Mouse (Mus musculus): ENCODE measurements at regions not wholly inside any gene's neighbourhood (a gene's known extent, or its start where the extent isn't known, plus 50 kb on each side); places are given as distances from the start of the nearest gene placed in this dataset.

- WGBS, result 95% methylated on average over 6 of the region's 6 CpGs
- Histone ChIP-seq H3K4me2 (no peak overlapping the region), H3K9ac (no peak overlapping the region), H3K4me3 (no peak overlapping the region), H3K36me3 (no peaks in the 10 kb centered on the region), H3K27ac (no peak overlapping the region), H3K27me3 (no peaks in the 10 kb centered on the region), H3K9me3 (0 out of 2 replicates have a peak, but pooled peaks cover 5% of the 10 kb centered on the region), H3K4me1 (no peaks in the 10 kb centered on the region)
- no peak for ATAC-seq (ENCODE audit: insufficient number of reproducible peaks, insufficient read depth, low FRiP score, low TSS enrichment, low read depth)
These were observed 55.4 kb upstream of the Enpp6 start for GRCm38 (mm10) chr8:46931267-46931666.

- no peaks in the 10 kb centered on the region for H3K4me1 ChIP-seq
- H3K9ac ChIP-seq, result no peak overlapping the region
- no peaks in the 10 kb centered on the region for H3K27me3 ChIP-seq
- no peak overlapping the region for H3K4me2 ChIP-seq
- 0 out of 2 replicates have a peak, but pooled peaks cover 5% of the 10 kb centered on the region for H3K9me3 ChIP-seq
- ATAC-seq (ENCODE audit: insufficient number of reproducible peaks, insufficient read depth, low FRiP score, low TSS enrichment, low read depth), result no peak
- no peak overlapping the region for H3K4me3 ChIP-seq
- H3K27ac ChIP-seq, result no peak overlapping the region
- H3K36me3 ChIP-seq, result no peaks in the 10 kb centered on the region
These were observed 53.4 kb upstream of the Enpp6 start for GRCm38 (mm10) chr8:46933256-46933655.

- WGBS, result 83% methylated on average over 9 of the region's 9 CpGs
- no peak overlapping the region for H3K27ac ChIP-seq
- H3K4me2 ChIP-seq, result no peak overlapping the region
- no peaks in the 10 kb centered on the region for H3K36me3 ChIP-seq
- ATAC-seq (ENCODE audit: insufficient number of reproducible peaks, insufficient read depth, low FRiP score, low TSS enrichment, low read depth), result no peak
- H3K9ac ChIP-seq, result no peak overlapping the region
- no peaks in the 10 kb centered on the region for H3K27me3 ChIP-seq
- no peak overlapping the region for H3K4me3 ChIP-seq
- H3K4me1 ChIP-seq, result no peaks in the 10 kb centered on the region
- 0 out of 2 replicates have a peak, but pooled peaks cover 5% of the 10 kb centered on the region for H3K9me3 ChIP-seq
These were observed 52.4 kb upstream of the Enpp6 start for GRCm38 (mm10) chr8:46934254-46934653.

- WGBS, result 23% methylated on average over 9 of the region's 9 CpGs
- H3K27ac ChIP-seq, result no peak overlapping the region
- H3K4me2 ChIP-seq, result no peak overlapping the region
- H3K4me1 ChIP-seq, result no peaks in the 10 kb centered on the region
- no peak overlapping the region for H3K4me3 ChIP-seq
- H3K9ac ChIP-seq, result no peak overlapping the region
- no peaks in the 10 kb centered on the region for H3K27me3 ChIP-seq
- ATAC-seq (ENCODE audit: insufficient number of reproducible peaks, insufficient read depth, low FRiP score, low TSS enrichment, low read depth), result no peak
- H3K36me3 ChIP-seq, result no peaks in the 10 kb centered on the region
- H3K9me3 ChIP-seq, result 0 out of 2 replicates have a peak, but pooled peaks cover 5% of the 10 kb centered on the region
These were observed 51.8 kb upstream of the Enpp6 start for GRCm38 (mm10) chr8:46934898-46935297.

GRCm38 (mm10) chr8:46936039-46936438 lies 50.6 kb upstream of the Enpp6 start:
- H3K9me3 ChIP-seq, result peaks cover 10% of the 10 kb centered on the region; the same call in 1 of the 2 replicates
- H3K36me3 ChIP-seq, result no peaks in the 10 kb centered on the region
- H3K4me3 ChIP-seq, result no peak overlapping the region
- 13% methylated on average over 8 of the region's 8 CpGs for WGBS
- peak overlapping the region; percentile 46 for H3K4me2 ChIP-seq
- ATAC-seq (ENCODE audit: insufficient number of reproducible peaks, insufficient read depth, low FRiP score, low TSS enrichment, low read depth), result no peak
- no peaks in the 10 kb centered on the region for H3K4me1 ChIP-seq
- no peaks in the 10 kb centered on the region for H3K27me3 ChIP-seq
- no peak overlapping the region for H3K27ac ChIP-seq
- 0 out of 2 replicates have a peak overlapping the region, but pooled peaks have one; percentile 44 for H3K9ac ChIP-seq

Measured in embryonic facial prominence, embryonic 13.5 days (tissue).